Comparison of ENCODE assay signal across 8 mouse cellular contexts in genomic region chrX:159532811-159533462, GRCm38 (mm10). TPM values are rescaled to one million over a fixed set of nuclear protein-coding genes. Genes with fewer than 3 reads are reported as not detected.
A peak's percentile ranks its signal among the peaks of the same experiment; 100 is the strongest.
DNase-seq lines count a peak whose midpoint lies in the region; ATAC-seq and TF ChIP-seq lines count a peak whose summit lies in the region.

No protein-coding gene starts in this region.

- DNase-seq in kidney, adult 18-20 months, result peak; percentile 34
- DNase-seq in kidney, adult 11 months, result no peak
- peak; percentile 19 for DNase-seq in G1E (ENCODE audit: low spot score)
- peak; percentile 35 for DNase-seq in hindbrain, postnatal 0 days (ENCODE audit: low spot score)

- peak overlapping the region; percentile 52 for H3K9ac ChIP-seq in hindbrain, postnatal 0 days (replicated peaks; ENCODE audit: low read length)
- H3K9ac ChIP-seq in liver, embryonic 15.5 days, result peak overlapping the region; percentile 75

- ATAC-seq in G1E (ENCODE audit: extremely low read depth, insufficient number of reproducible peaks, low FRiP score, poor library complexity, severe bottlenecking), result no peak
- peak; percentile 42; the same call in 1 of the 2 replicates for ATAC-seq in erythroblast, adult 5-6 weeks (replicated peaks; ENCODE audit: low FRiP score, poor library complexity, severe bottlenecking)
- peak; percentile 11 for ATAC-seq in hindbrain, postnatal 0 days
- peak; percentile 69 for ATAC-seq in liver, embryonic 15.5 days (ENCODE audit: insufficient read depth)
- ATAC-seq in activated CD4-positive, CD25-positive, alpha-beta regulatory T cell, adult 4 months, result no peak

- H3K4me2 ChIP-seq in hindbrain, postnatal 0 days (ENCODE audit: low read depth, low read length), result peak overlapping the region; percentile 57
- H3K4me2 ChIP-seq in liver, embryonic 15.5 days, result peak overlapping the region; percentile 74

- H3K9me3 ChIP-seq in G1E (replicated peaks), result no peaks in the 10 kb centered on the region
- no peaks in the 10 kb centered on the region for H3K9me3 ChIP-seq in hindbrain, postnatal 0 days (ENCODE audit: low read length)
- no peaks in the 10 kb centered on the region for H3K9me3 ChIP-seq in liver, embryonic 15.5 days (replicated peaks)

- peaks cover 4% of the 10 kb centered on the region for H3K36me3 ChIP-seq in G1E (replicated peaks)
- no peaks in the 10 kb centered on the region for H3K36me3 ChIP-seq in hindbrain, postnatal 0 days (ENCODE audit: insufficient read depth, low read length)
- H3K36me3 ChIP-seq in liver, embryonic 15.5 days (replicated peaks), result no peaks in the 10 kb centered on the region
- H3K36me3 ChIP-seq in small intestine, adult 2 months (ENCODE audit: control insufficient read depth, insufficient read depth, low read length), result no peaks in the 10 kb centered on the region

- H3K27me3 ChIP-seq in G1E (ENCODE audit: insufficient read depth, low read length), result no peaks in the 10 kb centered on the region
- H3K27me3 ChIP-seq in hindbrain, postnatal 0 days (ENCODE audit: insufficient read depth, low read length), result no peaks in the 10 kb centered on the region
- H3K27me3 ChIP-seq in liver, embryonic 15.5 days, result no peaks in the 10 kb centered on the region
- no peaks in the 10 kb centered on the region for H3K27me3 ChIP-seq in small intestine, adult 2 months (ENCODE audit: control insufficient read depth, insufficient read depth, low read length)

- TF ChIP-seq POLR2A in small intestine, adult 2 months (IDR thresholded peaks at IDR 0.05; ENCODE audit: low read depth, low read length), result no peak

- H3K4me1 ChIP-seq in G1E (ENCODE audit: insufficient read depth, low read depth, low read length), result 0 out of 2 replicates have a peak, but pooled peaks cover 2% of the 10 kb centered on the region
- H3K4me1 ChIP-seq in hindbrain, postnatal 0 days (ENCODE audit: insufficient read depth, low read length), result no peaks in the 10 kb centered on the region
- 0 out of 2 replicates have a peak, but pooled peaks cover 8% of the 10 kb centered on the region for H3K4me1 ChIP-seq in liver, embryonic 15.5 days (replicated peaks)
- H3K4me1 ChIP-seq in small intestine, adult 2 months (ENCODE audit: control insufficient read depth, insufficient read depth, insufficient read length, low read length), result no peaks in the 10 kb centered on the region

- H3K27ac ChIP-seq in hindbrain, postnatal 0 days, result peak overlapping the region; percentile 66
- H3K27ac ChIP-seq in liver, embryonic 15.5 days (replicated peaks), result peak overlapping the region; percentile 86
- H3K27ac ChIP-seq in small intestine, adult 2 months (ENCODE audit: insufficient read depth, low read depth, low read length), result peak overlapping the region; percentile 85

- peak overlapping the region; percentile 82 for H3K4me3 ChIP-seq in G1E (ENCODE audit: low read depth, low read length)
- peak overlapping the region; percentile 62 for H3K4me3 ChIP-seq in hindbrain, postnatal 0 days (ENCODE audit: low read length)
- peak overlapping the region; percentile 74 for H3K4me3 ChIP-seq in liver, embryonic 15.5 days (replicated peaks)
- peak overlapping the region; percentile 100 for H3K4me3 ChIP-seq in small intestine, adult 2 months (ENCODE audit: low read depth, low read length)

- no peak for TF ChIP-seq CTCF in G1E (IDR thresholded peaks at IDR 0.05; ENCODE audit: low read depth, low read length)
- TF ChIP-seq CTCF in hindbrain, postnatal 0 days (IDR thresholded peaks at IDR 0.05; ENCODE audit: low read depth), result no peak
- no peak for TF ChIP-seq CTCF in small intestine, adult 2 months (IDR thresholded peaks at IDR 0.05; ENCODE audit: extremely low read depth, insufficient read length, insufficient replicate concordance, low read depth, low read length)

- 30% methylated on average over 39 of the region's 56 CpGs for WGBS in hindbrain, postnatal 0 days
- 17% methylated on average over 48 of the region's 56 CpGs for WGBS in liver, embryonic 15.5 days (ENCODE audit: insufficient replicate concordance)
- 8% methylated on average over 41 of the region's 56 CpGs for WGBS in small intestine, adult 2 months

RNA-seq across cellular contexts. Expression of gene Bclaf3, which starts 6.4 kb away (rescaled TPM):
- 64.4 and 73.5 TPM in 2 replicates for total RNA-seq in G1E (2014; fragmentation: Nextera tagmentation)
- 41.4 and 52.0 TPM in 2 replicates for total RNA-seq in G1E (2017)
- 2.8 and 2.9 TPM in 2 replicates for polyA plus RNA-seq in G1E (2012)
- 9.6 and 12.5 TPM in 2 replicates for total RNA-seq in erythroblast, adult 5-6 weeks (2015; ENCODE audit: low replicate concordance)
- 8.8 and 25.6 TPM in 2 replicates for total RNA-seq in erythroblast, adult 5-6 weeks (2017; ENCODE audit: low replicate concordance)
- 4.8 and 6.9 TPM in 2 replicates for total RNA-seq in hindbrain, postnatal 0 days (2014; rRNA removed)
- 18.3 and 18.5 TPM in 2 replicates for polyA plus RNA-seq in hindbrain, postnatal 0 days (2015; fragmentation: Nextera tagmentation; extraction: Ambion mirVana)
- polyA plus RNA-seq in liver, embryonic 15.5 days (2015; fragmentation: Nextera tagmentation; extraction: Ambion mirVana), result 7.0 and 7.2 TPM in 2 replicates
- polyA plus RNA-seq in small intestine, adult 2 months (2012; rRNA removed), result 0.06 and 0.58 TPM in 2 replicates
- polyA plus RNA-seq in activated CD4-positive, CD25-positive, alpha-beta regulatory T cell, adult 4 months (2017; shearing (Covaris generic)), result 10 to 100 TPM; 40.8 to 41.3 TPM

Comparison
In these comparisons a context has a peak if more than half of its experiments do, and no peak if none do; other contexts are left out.
1. ATAC-seq: peak in erythroblast, adult 5-6 weeks (single experiment), hindbrain, postnatal 0 days (single experiment) and liver, embryonic 15.5 days (single experiment); none in G1E (single experiment) and activated CD4-positive, CD25-positive, alpha-beta regulatory T cell, adult 4 months (single experiment).
2. Peak in every context shown above with its lines, with median percentiles within 50 percentile points of each other: H3K4me3 ChIP-seq and H3K27ac ChIP-seq.